Mouse (Mus musculus): Measurements from ENCODE around the gene Tle4.

- TF ChIP-seq CTCF (IDR thresholded peaks at IDR 0.05) (no peak), POLR2A (IDR thresholded peaks at IDR 0.05; ENCODE audit: insufficient read depth, low read depth, low read length) (no peak)
Measured at GRCm38 (mm10) chr19:14591809-14592535, 5.9 kb downstream of the Tle4 start.

All from heart, adult 2 months (tissue).